Mouse (Mus musculus) activated CD4-positive, CD25-positive, alpha-beta regulatory T cell, adult 4 months (primary cell): ENCODE results near the gene Klf2. TPM values are rescaled to one million over a fixed set of nuclear protein-coding genes. Genes with fewer than 3 reads are reported as not detected.

Experiments
- ATAC-seq: one replicate; pipeline ENCODE4 v1.8.0; 2017
- polyA plus RNA-seq, 2 experiments: library from polyadenylated mRNA; unstranded; fragments of 100-300 nt; shearing (Covaris generic); gene quantifications; one replicate each; pipeline ENCODE4 v1.2.1; 2017

Klf2 gene
- polyA plus RNA-seq, 2 experiments from 2014 or later, result 27.6 to 39.0 TPM

DNA sequence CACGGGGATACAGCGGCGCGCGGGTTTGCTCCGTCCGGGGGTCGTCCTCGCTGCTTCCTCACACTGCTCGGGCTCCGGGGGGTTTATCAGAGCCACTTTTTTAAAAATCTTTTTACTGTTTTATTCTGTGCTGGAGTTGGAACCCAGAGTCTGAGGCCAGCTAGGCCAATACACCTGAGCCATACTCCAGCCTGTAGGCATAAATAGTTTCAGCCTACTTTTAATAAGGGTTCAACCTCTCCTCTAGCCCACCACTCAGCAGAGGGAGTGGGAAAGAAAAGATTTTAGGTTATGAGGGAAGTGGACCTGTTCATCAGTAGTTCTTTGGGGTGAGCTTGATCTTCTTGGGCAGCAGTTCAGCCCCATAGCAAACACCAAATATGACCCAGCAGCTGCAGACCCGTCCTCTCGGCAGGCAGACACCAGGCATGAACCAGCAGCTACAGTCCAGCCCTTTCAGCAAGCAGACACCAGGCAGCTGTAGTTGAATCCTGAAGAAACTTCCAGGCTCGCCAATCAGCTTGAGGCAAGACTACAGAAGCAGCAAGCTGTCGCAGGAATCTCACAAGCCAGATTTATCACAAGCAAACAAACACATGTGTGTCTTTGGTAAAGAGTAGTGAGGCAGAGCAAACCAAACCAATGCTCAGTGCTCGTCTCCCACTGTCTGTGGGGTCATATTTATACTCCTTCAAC, 13.5 kb upstream of the Klf2 start, which contains the start of gene Gm10282:
Gene Gm10282, minus strand, starts transcription at position 51 of the 696 bp plus-strand sequence.
- no peak for ATAC-seq

DNA sequence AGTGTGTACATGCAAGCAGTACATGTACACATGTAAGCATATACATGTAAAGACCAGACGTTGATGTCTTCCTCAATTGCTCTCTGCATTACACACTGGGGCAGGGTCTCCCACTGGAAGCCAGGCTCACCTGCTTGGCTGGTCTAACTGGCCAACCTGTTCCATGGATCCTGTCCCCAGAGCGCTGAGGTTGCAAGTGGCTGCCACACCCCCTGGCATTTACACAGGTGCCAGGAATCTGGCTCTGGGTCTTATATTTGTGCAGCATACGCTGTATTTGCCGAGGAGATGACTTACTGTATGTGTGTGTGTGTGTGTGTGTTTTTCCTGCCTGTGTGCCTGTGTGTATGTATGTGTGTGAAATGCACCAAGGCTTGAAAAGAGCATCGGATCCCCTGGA, 11.9 kb upstream of the Klf2 start:
- no peak for ATAC-seq

DNA sequence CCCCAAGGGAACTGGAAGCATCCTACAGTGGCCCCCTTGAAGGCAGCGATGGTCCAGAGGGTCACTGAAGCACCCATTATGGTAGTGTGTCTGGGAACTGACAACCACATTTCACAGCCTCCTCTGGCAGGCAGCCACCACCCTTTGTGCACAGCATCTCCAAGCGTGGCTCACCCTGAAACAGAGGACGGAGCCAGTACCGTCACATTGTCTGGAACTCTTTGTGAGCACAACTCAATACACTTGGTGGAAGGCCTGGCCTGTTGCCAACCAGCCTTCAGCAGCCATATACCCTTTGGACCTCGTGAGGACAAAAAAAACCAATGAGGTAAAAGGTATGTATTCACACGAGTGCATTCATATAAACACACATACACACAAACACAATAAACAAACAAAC, 10.6 kb upstream of the Klf2 start:
- ATAC-seq, result no peak

DNA sequence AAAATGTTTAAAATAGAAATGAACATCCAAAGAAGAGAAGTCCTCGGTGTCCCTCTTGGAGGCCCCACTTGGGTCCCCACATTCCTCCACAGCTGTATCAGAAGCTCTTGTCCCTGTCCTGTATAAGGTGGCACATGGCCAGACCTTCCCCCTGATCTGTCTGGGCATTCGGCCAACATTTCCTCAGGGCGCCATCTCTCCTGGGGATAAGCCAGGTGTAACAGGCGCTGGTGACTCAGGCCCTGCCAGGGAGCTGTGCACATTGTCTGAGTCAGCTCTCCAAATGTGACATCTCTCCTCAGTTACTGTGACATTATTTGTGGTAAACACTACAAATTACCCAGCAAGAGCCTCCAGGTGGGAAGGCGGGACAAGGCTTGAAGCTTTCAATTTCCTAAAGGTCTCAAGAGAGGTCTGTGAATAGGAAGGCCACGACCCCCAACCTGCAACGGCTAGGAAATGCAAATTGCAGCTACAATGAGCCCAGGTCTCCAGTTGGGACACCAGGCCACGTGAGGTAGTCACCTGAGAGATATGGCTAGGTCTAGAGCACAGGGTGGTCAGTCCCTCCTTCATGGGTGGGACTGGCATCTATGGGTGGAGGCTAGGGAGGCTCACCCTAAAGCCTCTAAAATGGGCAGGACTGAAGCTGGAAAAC, 7.9 kb upstream of the Klf2 start:
- ATAC-seq, result no peak

DNA sequence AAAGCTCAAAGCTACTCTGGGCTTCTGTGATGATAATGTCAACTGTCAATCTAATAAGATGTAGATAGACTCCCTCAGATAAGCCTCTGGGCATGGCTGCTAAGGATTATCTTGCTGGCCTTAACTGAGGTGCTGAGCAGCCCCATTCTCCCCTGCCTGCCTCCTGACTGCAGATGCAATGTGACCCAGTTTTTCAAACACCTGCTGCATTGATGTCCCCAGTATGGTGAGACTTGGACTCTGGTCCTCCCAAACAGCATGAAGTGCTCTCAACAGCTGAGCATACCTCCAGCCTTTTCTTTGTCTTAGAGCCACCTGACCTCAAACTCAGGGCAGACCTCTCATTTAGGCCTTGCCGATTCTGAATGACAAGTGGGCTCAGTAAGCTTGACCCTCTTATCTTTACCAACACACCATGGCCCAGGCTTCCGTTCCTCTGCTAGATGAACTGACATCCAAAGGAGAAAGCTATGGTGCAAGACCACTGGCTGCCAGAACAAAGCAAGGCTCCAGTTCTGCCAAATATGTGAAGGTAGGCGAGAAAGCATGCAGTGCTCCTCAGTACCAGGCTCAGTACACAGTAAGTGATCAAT, 5.8 kb upstream of the Klf2 start:
- ATAC-seq, result no peak

DNA sequence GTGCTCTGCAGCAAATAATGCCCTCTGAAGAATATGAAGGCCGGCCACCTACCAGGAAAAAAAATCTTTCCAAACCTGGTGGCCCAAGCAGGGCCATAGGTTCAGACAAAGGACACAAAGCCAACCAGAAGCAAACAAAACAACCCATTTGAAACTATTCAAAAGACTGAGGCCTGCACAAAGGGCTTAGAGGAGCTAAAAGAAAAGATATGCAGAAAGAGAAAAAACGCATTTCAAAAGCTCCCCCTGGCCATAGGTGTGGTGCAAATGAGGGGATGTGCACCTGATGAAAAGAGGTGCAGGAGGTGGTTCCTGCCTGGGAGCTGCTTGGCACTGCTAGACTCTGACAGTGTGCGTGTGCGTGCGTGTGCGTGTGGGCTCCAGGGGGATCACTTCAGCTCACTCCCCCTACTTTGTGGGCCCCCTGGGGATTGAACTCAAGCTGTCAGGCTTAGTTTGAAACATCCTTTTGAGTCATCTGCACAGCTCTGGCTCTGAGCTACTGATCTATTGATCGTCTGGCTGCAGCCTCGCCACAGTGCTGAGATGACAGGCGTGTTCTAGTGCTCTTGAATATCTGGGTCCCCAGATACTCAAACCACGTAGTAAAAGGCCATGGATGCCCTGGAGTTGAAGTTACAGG, 2.7 kb upstream of the Klf2 start:
- ATAC-seq, result no peak

DNA sequence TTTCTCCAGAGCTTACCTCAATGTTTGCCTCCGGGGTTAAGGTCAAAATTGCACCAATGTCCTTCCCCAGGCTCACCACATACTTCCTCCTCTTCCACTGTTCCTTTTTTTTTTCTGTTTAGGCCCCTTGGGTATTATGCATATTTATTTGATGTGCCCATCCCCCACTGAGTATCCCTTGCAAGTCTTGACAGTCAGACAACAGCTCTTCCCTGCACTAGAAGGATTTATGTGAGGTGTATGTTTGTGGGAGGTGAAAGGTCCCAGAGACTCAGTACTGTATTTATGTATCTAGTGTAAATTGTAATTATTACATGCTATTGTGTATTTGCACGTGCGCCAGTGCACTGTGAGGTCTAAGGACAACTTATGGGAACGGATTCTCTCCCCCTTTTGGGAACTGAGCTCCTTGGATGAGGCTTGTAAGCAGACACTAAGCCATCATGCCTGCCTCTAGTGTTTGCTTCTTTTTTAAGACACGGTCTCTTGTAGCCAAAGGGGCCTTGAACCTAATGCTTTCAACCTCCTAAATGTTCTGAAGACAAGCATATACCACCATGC, 1.0 kb upstream of the Klf2 start:
- no peak for ATAC-seq

DNA sequence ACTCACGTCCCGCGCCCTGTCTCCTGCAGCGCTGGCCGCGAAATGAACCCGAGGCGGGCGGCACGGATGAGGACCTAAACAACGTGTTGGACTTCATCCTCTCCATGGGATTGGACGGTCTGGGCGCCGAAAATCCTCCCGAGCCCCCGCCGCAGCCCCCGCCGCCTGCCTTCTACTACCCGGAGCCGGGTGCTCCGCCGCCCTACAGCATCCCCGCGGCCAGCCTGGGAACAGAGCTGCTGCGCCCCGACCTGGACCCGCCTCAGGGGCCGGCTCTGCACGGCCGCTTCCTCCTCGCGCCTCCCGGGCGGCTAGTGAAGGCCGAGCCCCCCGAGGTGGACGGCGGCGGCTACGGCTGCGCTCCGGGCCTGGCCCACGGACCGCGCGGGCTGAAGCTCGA, 564 bp downstream of the Klf2 start:
- no peak for ATAC-seq

DNA sequence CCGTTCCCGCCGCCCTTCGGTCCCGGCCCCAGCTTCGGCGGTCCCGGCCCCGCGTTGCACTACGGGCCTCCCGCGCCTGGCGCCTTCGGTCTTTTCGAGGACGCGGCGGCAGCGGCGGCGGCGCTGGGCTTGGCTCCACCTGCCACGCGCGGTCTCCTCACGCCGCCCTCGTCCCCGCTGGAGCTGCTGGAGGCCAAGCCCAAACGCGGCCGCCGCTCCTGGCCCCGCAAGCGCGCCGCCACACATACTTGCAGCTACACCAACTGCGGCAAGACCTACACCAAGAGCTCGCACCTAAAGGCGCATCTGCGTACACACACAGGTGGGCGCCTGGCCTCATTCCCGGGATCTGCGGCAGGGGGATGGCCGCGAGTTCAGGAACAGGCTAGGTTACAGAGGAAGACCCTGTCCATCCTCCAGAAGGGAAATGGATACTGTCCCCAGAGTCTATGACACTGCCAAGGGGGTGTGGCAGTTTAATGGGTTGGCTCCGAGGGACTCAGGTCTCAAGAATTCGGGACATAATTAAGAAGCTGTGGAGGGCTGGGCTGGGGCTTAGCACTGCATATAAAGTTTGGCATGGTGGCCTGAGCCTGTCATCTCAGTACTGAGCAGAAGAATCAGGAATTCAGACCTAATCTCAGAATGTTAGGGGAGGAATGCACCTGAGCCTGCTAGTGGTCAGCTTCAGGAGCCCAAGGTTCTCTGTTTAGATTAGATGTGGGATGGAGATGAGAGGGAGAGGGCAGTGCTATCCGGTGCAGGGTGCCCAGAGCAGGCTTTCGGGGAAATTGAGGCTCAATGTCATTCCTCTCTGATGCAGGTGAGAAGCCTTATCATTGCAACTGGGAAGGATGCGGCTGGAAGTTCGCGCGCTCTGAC, 1.3 kb downstream of the Klf2 start:
- ATAC-seq, result no peak

DNA sequence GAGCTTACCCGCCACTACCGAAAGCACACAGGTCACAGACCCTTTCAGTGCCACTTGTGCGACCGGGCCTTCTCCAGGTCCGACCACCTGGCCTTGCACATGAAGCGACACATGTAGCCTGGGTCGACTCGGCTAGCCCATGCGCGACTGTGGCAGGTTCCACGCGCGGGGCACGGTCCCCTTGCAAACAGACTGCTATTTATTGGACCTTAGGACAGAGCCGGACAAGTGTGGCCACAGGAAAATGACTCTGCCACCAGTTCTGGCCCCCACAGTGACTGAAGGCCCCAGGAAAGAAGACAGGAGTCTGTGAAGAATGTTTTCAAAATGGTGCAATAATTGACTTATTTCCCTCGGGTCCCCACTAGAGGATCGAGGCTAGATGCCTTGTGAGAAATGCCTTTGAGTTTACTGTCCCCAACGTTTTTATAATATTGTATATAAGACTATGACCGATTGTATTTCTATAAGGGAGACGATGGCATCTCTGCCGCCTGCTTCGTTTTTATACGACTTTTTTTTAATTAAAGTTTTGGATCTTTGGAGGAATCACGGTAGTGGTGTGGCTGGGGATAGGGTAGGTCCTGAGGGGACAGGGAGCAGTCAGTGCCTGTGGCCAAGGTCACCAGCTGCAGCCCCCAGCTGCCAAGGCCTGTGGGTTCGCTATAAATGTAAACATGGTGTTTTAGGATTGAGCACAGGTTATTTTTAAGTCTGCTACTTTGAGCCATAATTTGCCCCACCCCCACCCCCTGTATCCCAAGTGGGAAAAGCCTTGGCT, 2.2 kb downstream of the Klf2 start:
- no peak for ATAC-seq

DNA sequence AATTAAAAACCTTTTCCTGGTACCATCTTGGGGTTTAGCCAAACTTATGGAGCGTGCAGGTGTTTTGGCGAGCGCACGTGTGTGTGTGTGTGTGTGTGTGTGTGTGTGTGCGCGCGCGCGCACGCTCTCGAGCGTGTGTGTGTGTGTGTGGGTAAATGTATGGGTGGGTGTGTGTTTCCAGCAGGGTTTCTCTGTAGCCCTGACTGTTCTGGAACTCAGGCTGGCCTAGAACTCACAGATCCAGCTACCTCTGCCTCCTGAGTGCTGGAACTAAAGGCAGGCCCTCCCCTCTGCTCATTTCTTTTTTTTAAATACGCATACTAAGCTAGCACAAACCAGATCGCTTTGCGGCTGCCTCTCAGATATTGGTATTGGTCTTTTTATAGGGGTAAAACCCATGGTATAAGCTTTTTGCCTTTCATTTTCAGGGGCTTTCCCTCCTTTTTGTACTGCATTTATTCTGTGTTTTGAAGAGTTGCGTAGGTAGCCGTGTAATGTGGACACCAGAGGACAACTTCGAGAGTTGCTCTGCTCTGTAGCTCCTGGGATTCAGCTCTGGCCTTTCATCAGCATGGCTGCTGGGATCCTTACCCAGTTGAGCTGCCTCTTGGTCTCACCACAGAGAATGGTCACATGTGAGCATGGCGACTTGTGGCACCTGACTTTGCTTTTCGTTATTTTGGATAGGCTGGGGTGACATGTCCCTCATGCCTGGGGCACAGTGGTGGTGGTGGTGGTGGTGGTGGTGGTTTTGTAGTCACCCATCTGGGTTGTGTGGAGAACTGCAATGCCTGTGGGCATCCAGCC, 3.0 kb downstream of the Klf2 start:
- no peak for ATAC-seq

DNA sequence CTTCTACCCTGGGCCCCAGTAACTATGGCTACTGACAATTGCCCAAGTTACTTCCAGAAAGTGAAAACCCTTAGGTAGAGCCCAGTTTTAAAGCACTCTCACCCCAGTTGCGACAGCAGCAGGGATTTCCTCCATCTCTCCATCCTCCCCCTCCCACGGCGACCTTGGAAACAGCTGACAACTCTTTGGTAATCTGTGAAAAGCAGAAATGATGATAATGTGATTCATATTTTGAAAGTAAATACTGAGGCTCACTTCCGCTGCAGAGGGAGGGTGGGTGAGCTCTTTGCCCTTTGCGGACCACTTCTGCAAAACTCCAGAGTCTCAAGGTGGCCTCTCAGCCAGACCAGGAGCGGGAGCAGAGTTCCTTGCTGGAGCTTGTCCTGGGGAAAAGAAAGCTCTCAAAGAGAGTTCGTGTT, 3.6 kb downstream of the Klf2 start:
- peak; percentile 1 for ATAC-seq

DNA sequence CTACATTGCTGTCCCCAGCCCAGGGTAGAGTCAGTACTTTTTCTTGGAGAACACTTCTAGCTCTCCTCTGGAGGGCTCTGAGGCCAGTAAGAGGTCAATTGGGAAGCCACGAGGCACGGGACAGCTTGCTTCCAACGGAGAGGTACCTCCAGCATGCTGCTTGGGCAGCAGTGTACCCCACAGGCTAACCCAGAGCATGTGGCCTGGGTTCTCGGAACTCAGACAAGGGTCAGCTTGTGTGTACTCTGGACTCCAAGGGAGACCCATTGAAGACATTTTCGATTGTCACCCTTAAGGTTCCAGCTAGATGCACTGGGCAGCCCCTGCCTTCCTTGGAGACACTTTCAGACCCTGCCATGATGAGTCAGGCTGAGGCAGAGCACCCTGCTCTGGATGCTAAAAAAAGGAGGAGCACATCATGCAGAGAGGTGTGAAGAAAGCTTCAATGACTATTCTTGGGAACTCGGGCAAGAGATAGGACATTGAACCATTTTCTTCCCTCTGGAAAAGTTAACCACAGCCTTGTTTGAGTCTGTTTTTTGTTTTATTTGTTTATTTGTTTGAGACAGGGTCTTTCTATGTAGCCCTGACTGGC, 4.4 kb downstream of the Klf2 start:
- ATAC-seq, result no peak

DNA sequence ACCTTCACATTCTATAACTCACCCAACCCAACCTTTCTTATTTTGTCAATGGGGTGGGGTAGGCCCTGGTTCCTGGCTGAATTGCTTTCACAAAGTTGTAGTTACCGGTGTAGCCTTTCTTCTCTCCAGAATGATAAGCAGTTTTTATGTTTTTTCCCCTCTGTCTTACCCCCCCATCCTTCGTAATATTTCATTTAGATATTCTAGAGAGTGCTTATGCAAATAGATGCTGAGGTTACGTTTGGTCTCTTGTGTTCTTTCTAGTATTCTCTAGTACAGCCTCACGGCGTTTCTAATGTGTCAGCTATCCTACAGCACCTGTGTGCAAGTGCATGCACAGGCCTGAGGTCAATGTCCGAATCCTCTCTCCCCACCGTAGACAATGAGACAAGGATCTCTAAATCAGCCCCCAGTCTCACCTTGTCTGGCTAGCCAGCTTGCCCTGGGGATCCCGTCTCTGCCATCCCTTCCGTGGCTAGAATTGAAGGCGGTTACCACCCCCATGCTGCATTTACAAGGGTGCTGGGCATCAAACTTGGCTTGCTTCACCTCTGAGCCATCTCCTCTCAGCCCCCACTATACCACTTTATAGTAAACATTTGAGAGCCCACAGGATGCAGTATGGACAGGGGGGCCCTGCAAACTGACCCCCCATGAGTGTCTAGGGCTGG, 5.3 kb downstream of the Klf2 start:
- no peak for ATAC-seq

DNA sequence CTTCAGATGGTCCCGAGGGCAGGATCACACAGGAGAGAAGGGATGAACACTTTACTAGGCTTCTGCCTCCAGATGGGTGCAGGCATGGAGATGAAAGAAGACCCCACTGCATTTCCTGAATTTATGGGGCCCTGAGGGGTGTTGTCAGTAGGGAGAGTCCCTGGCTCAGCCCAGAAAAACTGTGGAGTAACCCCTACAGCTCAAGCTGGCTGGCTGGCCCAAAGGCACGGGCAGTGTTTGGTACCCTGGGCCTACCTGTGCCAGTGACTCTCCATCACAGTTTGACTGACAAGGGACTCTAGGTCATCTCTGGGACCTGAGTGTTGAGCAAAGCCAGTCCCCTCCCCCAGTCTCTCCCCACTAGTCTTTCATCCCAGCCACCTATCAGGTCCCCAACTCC, 5.9 kb downstream of the Klf2 start:
- no peak for ATAC-seq

DNA sequence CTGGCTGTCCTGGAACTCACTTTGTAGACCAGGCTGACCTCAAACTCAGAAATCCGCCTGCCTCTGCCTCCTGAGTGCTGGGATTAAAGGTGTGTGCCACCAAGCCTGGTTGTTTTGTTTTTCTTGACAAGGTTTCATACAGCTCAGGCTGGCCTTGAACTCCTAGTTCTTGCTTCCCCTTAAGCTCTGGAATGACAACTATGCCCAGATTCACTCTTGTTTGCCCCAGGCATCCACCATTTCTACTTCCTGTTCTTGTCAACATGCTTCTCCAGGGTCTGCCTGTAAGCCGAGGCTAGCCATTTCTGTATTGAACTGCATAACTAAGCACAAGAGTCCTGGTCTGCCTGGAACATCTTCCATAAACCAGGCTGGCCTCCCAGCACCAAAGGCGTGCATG, 10.3 kb downstream of the Klf2 start:
- ATAC-seq, result no peak

DNA sequence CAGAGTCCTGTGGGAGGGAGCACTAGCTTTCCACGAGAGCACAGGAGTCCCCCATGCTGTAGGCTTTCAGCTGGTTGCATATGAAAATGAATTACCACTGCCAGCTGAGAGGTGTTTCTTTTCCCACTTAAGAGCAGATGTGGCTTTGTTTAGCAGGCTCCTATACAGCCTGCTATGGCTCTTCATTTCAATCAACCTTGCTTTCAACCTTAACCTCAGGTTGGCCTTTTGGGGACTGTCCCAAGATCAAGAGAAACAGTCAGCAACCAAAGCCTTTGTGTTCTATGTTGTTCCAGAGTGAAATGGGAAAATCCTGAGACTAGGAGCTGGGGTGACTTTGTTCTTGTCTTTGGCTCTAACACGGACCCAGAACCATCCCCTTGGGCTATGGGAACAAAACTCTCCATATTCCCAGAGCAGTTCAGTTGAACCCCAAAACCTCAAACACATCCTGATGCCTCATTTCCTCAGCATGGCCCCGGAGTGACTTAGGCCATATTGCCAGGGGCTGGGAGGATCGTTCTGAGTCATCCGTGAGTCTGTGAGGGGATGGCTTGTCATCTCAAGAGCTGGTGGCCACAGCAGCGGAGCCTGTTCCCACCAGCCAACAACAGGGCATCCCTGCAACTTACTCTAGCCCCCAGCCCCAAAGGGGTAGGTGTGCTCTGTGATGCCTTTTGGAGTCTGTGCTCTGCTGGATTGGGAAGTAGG, 12.1 kb downstream of the Klf2 start:
- peak; percentile 79 for ATAC-seq

DNA sequence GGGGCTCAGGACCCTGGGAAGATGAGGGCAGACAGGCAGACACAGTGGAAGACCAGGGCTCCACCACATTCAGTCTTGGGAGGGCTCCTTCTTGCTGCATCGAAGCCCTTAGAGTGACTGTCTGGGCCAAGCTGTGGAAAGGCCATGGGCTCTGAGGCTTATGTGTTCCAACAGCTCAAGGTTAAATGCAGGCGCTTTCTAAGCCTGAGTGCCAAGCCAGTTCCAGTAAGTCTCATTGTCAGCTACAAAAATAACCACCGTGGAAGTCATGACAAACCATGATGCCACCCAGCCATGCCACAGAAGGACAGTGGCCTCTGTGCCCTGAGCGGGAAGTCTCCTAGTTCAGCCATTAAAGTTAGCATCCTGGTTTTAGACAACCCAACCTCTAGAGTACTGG, 12.8 kb downstream of the Klf2 start:
- ATAC-seq, result no peak
